In the genomic region with DNA sequence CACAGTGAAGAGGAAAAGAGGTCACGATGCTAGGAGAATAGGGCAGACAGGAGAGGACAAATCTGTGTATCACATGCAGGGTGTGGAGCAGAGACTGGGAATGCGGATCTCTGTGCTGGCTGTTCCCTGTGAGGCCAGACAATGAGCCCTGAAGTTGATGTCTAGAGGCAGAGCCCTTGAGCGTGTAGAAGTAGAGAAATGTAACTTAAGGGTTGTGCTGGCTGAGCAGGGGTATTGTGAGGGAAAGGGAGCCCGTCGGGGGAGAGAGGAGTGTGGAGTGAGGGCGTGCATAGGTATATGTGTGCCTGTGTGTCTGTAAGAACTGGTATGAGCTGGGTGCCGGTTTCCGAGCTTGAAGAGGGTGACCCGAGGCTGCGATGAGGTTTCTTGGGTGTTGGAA, we compare ENCODE assay signal across 8 mouse cellular contexts. TPM values are rescaled to one million over a fixed set of nuclear protein-coding genes. Genes with fewer than 3 reads are reported as not detected.
DNase-seq lines count a peak whose midpoint lies in the region; ATAC-seq and TF ChIP-seq lines count a peak whose summit lies in the region.

No protein-coding gene starts in this region.

- H3K4me1 ChIP-seq in kidney, adult 2 months (ENCODE audit: control insufficient read depth, insufficient read depth, low read length), result no peaks in the 10 kb centered on the region; the same call in 1 of the 2 replicates
- H3K4me1 ChIP-seq in limb, embryonic 15.5 days, result peaks cover 12% of the 10 kb centered on the region; the same call in 1 of the 2 replicates

- no peaks in the 10 kb centered on the region for H3K27me3 ChIP-seq in kidney, adult 2 months (replicated peaks; ENCODE audit: control insufficient read depth, insufficient read depth, low read length)
- no peaks in the 10 kb centered on the region for H3K27me3 ChIP-seq in limb, embryonic 15.5 days

- no peaks in the 10 kb centered on the region for H3K36me3 ChIP-seq in kidney, adult 2 months (ENCODE audit: control insufficient read depth, insufficient read depth, low read length)
- H3K36me3 ChIP-seq in limb, embryonic 15.5 days, result no peaks in the 10 kb centered on the region

- WGBS in kidney, adult 2 months, result 15% methylated on average over 10 of the region's 10 CpGs
- 11% methylated on average over 10 of the region's 10 CpGs for WGBS in limb, embryonic 15.5 days

- peak; percentile 30; the same call in 1 of the 2 replicates for ATAC-seq in limb, embryonic 15.5 days (ENCODE audit: insufficient number of reproducible peaks, low FRiP score, low TSS enrichment, low read depth)

- DNase-seq in kidney, adult 2 months, result no peak
- no peak for DNase-seq in kidney, adult 18-20 months
- DNase-seq in urinary bladder, postnatal 14 days (ENCODE audit: low spot score), result peak; percentile 14
- no peak for DNase-seq in urinary bladder, postnatal 10 days (ENCODE audit: low spot score)
- peak; percentile 26 to 51 for DNase-seq in frontal cortex, adult 2 months (ENCODE audit: extremely low spot score in 1 of 2, low spot score in 1 of 2)
- peak; percentile 26 for DNase-seq in ovary, postnatal 36 days (ENCODE audit: low spot score)
- DNase-seq in MN1 (ENCODE audit: low spot score), result no peak

- no peak overlapping the region for H3K27ac ChIP-seq in kidney, adult 2 months (ENCODE audit: insufficient read depth, low read depth, low read length)
- peak overlapping the region; percentile 83 for H3K27ac ChIP-seq in limb, embryonic 15.5 days

- TF ChIP-seq POLR2A in kidney, adult 2 months (IDR thresholded peaks at IDR 0.05; ENCODE audit: low read depth, low read length), result no peak

- TF ChIP-seq CTCF in kidney, adult 2 months (conservative IDR thresholded peaks at IDR 0.05; ENCODE audit: insufficient read depth, insufficient read length, low read depth, low read length), result no peak

- H3K4me3 ChIP-seq in kidney, adult 2 months (ENCODE audit: insufficient read depth, low read depth, low read length), result peak overlapping the region; percentile 45
- H3K4me3 ChIP-seq in limb, embryonic 15.5 days, result peak overlapping the region; percentile 47

- peak overlapping the region; percentile 42; the same call in 1 of the 2 replicates for H3K9ac ChIP-seq in limb, embryonic 15.5 days

- no peaks in the 10 kb centered on the region for H3K9me3 ChIP-seq in limb, embryonic 15.5 days

- peak overlapping the region; percentile 62 for H3K4me2 ChIP-seq in limb, embryonic 15.5 days

RNA-seq across cellular contexts. Expression of a gene that starts 13.5 kb away (rescaled TPM):
- 0.15 and 0.31 TPM in 2 replicates for polyA plus RNA-seq in kidney, adult 2 months (2012; rRNA removed)
- polyA plus RNA-seq in frontal cortex, adult 2 months (2012; rRNA removed), result 0.08 TPM in 1 of 2 replicates, not detected in the other
- 0.07 TPM in 1 of 2 replicates, not detected in the other for polyA plus RNA-seq in limb, embryonic 15.5 days (2015; fragmentation: Nextera tagmentation; extraction: Ambion mirVana)

RNA-seq across cellular contexts. Expression of a gene that starts 23.6 kb away (rescaled TPM):
- polyA plus RNA-seq in kidney, adult 2 months (2012; rRNA removed), result 0.23 TPM in 1 of 2 replicates, not detected in the other
- polyA plus RNA-seq in frontal cortex, adult 2 months (2012; rRNA removed), result not detected in 2 replicates
- polyA plus RNA-seq in limb, embryonic 15.5 days (2015; fragmentation: Nextera tagmentation; extraction: Ambion mirVana), result not detected in 2 replicates

RNA-seq across cellular contexts. Expression of a gene that starts 23.6 kb away (rescaled TPM):
- polyA plus RNA-seq in kidney, adult 2 months (2012; rRNA removed), result 0.03 and 0.11 TPM in 2 replicates
- polyA plus RNA-seq in frontal cortex, adult 2 months (2012; rRNA removed), result not detected in 2 replicates
- polyA plus RNA-seq in limb, embryonic 15.5 days (2015; fragmentation: Nextera tagmentation; extraction: Ambion mirVana), result 0.11 and 0.18 TPM in 2 replicates

Comparison
In these comparisons a context has a peak if more than half of its experiments do, and no peak if none do; other contexts are left out.
1. DNase-seq: peak in urinary bladder, postnatal 14 days (single experiment), frontal cortex, adult 2 months (2 of 2) and ovary, postnatal 36 days (single experiment); none in kidney, adult 2 months (single experiment), kidney, adult 18-20 months (single experiment), urinary bladder, postnatal 10 days (single experiment) and MN1 (single experiment).